ENCODE assay signal across 17 mouse cellular contexts in genomic region chr14:27345051-27345885, GRCm38 (mm10).
DNase-seq lines count a peak whose midpoint lies in the region; ATAC-seq lines count a peak whose summit lies in the region.
"Had no signal": no experiment of that assay in that cellular context is flagged by ENCODE, and none has a peak within 500 bp of the region (broad histone marks: within the 10 kb centered on the region; RNA-seq: fewer than 3 reads in every experiment).

No protein-coding gene starts in this region.

- H3K9me3 ChIP-seq in heart, embryonic 13.5 days = no peaks in the 10 kb centered on the region
- H3K9me3 ChIP-seq in limb, embryonic 10.5 days (replicated peaks) = no peaks in the 10 kb centered on the region
- H3K9me3 ChIP-seq: hindbrain, embryonic 10.5 days; kidney, embryonic 15.5 days; limb, embryonic 13.5 days; midbrain, embryonic 13.5 days; neural tube, embryonic 15.5 days had no signal

- DNase-seq in heart, postnatal 25 days (ENCODE audit: low spot score) = no peak
- DNase-seq in thymus, postnatal 14 days = peak; percentile 33
- DNase-seq in thymus, adult 18-20 months = no peak
- DNase-seq in limb, embryonic 10.5 days (ENCODE audit: low spot score) = no peak
- no peak for DNase-seq in layer of hippocampus, adult 11-12 months (ENCODE audit: low spot score)
- no peak for DNase-seq in left cerebral cortex, adult 8-10 months (ENCODE audit: low spot score in 2 of 2)
- DNase-seq in frontal cortex, postnatal 10 days (ENCODE audit: low spot score in 2 of 2) = no peak
- DNase-seq: cerebellum, adult 2 months; layer of hippocampus, adult 9-11 months; lung, postnatal 14 days had no signal

- 0 out of 2 replicates have a peak overlapping the region, but pooled peaks have one; percentile 16 for H3K27ac ChIP-seq in heart, embryonic 13.5 days (replicated peaks)
- peak overlapping the region; percentile 81 for H3K27ac ChIP-seq in limb, embryonic 10.5 days
- H3K27ac ChIP-seq: embryonic facial prominence, embryonic 10.5 days; hindbrain, embryonic 10.5 days; kidney, embryonic 15.5 days; limb, embryonic 13.5 days; midbrain, embryonic 13.5 days; neural tube, embryonic 15.5 days had no signal

- no peak for ATAC-seq in heart, embryonic 13.5 days (ENCODE audit: extremely low read depth, insufficient number of reproducible peaks, low FRiP score, low TSS enrichment)
- ATAC-seq: midbrain, embryonic 13.5 days had no signal

- H3K4me1 ChIP-seq in heart, embryonic 13.5 days = peaks cover 68% of the 10 kb centered on the region
- peaks cover 35% of the 10 kb centered on the region for H3K4me1 ChIP-seq in limb, embryonic 10.5 days
- H3K4me1 ChIP-seq: midbrain, embryonic 13.5 days; neural tube, embryonic 15.5 days had no signal

- 68% methylated on average over 7 of the region's 7 CpGs for WGBS in heart, embryonic 13.5 days
- 83% methylated on average over 7 of the region's 7 CpGs for WGBS in limb, embryonic 10.5 days

- intact Hi-C loops in heart, postnatal 25 days (cut with DNase I) = no loop called here

- H3K4me3 ChIP-seq in heart, embryonic 13.5 days = no peak overlapping the region
- no peak overlapping the region for H3K4me3 ChIP-seq in limb, embryonic 10.5 days
- H3K4me3 ChIP-seq: embryonic facial prominence, embryonic 10.5 days; hindbrain, embryonic 10.5 days; kidney, embryonic 15.5 days; limb, embryonic 13.5 days; midbrain, embryonic 13.5 days; neural tube, embryonic 15.5 days had no signal

- no peak overlapping the region for H3K4me2 ChIP-seq in heart, embryonic 13.5 days
- H3K4me2 ChIP-seq: kidney, embryonic 15.5 days; limb, embryonic 13.5 days; midbrain, embryonic 13.5 days; neural tube, embryonic 15.5 days had no signal

- H3K9ac ChIP-seq in heart, embryonic 13.5 days = no peak overlapping the region
- H3K9ac ChIP-seq: kidney, embryonic 15.5 days; limb, embryonic 13.5 days; midbrain, embryonic 13.5 days; neural tube, embryonic 15.5 days had no signal

- H3K36me3 ChIP-seq in heart, embryonic 13.5 days = peaks cover 6% of the 10 kb centered on the region
- 0 out of 2 replicates have a peak, but pooled peaks cover 5% of the 10 kb centered on the region for H3K36me3 ChIP-seq in limb, embryonic 10.5 days
- H3K36me3 ChIP-seq: embryonic facial prominence, embryonic 10.5 days; hindbrain, embryonic 10.5 days; kidney, embryonic 15.5 days; midbrain, embryonic 13.5 days; neural tube, embryonic 15.5 days had no signal

- H3K27me3 ChIP-seq in heart, embryonic 13.5 days (replicated peaks) = no peaks in the 10 kb centered on the region
- H3K27me3 ChIP-seq in limb, embryonic 10.5 days (ENCODE audit: low read depth, poor library complexity, severe bottlenecking) = no peaks in the 10 kb centered on the region
- H3K27me3 ChIP-seq: limb, embryonic 13.5 days; midbrain, embryonic 13.5 days; neural tube, embryonic 15.5 days had no signal
